Mouse (Mus musculus): ENCODE results near the gene Nhp2. TPM values are rescaled to one million over a fixed set of nuclear protein-coding genes. Genes with fewer than 3 reads are reported as not detected.

Gene Nhp2
- total and polyA plus RNA-seq, 3 experiments, result 649 to 6,489 (median 739) TPM

GRCm38 (mm10) chr11:51579024-51579423, 40.5 kb upstream of the Nhp2 start:
- Histone ChIP-seq H3K36me3 (ENCODE audit: control insufficient read depth in 1 of 2, insufficient read depth in 2 of 2, low read length in 2 of 2) (peaks cover 0 to 2% of the 10 kb centered on the region in 2 experiments; a peak in 1 of 4 replicates), H3K27ac (ENCODE audit: control insufficient read depth, low read depth, low read length) (no peak overlapping the region), H3K27me3 (ENCODE audit: control insufficient read depth in 1 of 2, insufficient read depth in 2 of 2, low read length in 2 of 2) (no peaks in the 10 kb centered on the region), H3K4me3 (ENCODE audit: control insufficient read depth in 1 of 2, insufficient read depth in 1 of 2, low read depth in 2 of 2, low read length in 2 of 2) (no peak overlapping the region), H3K79me2 (ENCODE audit: control insufficient read depth, insufficient read depth, low read length, poor library complexity) (no peaks in the 10 kb centered on the region; the same call in 1 of the 2 replicates), H3K9ac (ENCODE audit: control insufficient read depth, low read depth, low read length, poor library complexity, severe bottlenecking) (no peak overlapping the region), H3K9me3 (replicated peaks; ENCODE audit: insufficient read depth, low read length) (no peaks in the 10 kb centered on the region), H3K4me1 (ENCODE audit: control insufficient read depth in 1 of 2, insufficient read depth in 2 of 2, low read length in 2 of 2) (peaks cover 0 to 3% of the 10 kb centered on the region in 2 experiments; a peak in 1 of 4 replicates)
- no peak for DNase-seq (ENCODE audit: low read depth, low spot score)
- TF ChIP-seq ETS1 (IDR thresholded peaks at IDR 0.05; ENCODE audit: low read depth, low read length), result no peak
- no peak for TF ChIP-seq TCF12 (IDR thresholded peaks at IDR 0.05; ENCODE audit: low read depth, low read length)

DNA sequence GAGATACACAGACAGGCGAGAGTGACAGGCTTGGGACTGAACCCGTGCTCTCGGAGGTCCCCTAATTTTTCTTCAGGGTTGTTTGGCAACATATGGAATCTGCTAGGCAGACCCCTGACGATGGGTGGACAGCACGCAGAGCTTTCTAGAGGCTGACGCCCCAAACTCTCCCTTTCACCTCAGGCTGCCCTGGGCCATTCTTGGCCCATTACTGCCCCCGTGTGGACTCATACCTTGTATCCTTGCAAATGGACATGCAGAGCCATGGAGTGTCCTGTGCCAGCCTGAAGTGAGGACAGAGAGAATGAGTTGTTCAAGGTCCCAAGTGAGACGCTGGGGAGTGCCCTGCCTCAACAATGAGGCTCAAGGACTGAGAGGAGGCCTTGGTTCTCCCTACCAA, 36.8 kb upstream of the Nhp2 start:
- DNase-seq (ENCODE audit: low read depth, low spot score), result peak; percentile 83
- Histone ChIP-seq H3K36me3 (ENCODE audit: control insufficient read depth in 1 of 2, insufficient read depth in 2 of 2, low read length in 2 of 2) (peaks cover 5 to 6% of the 10 kb centered on the region in 2 experiments), H3K4me3 (ENCODE audit: control insufficient read depth in 1 of 2, insufficient read depth in 1 of 2, low read depth in 2 of 2, low read length in 2 of 2) (no peak overlapping the region), H3K9ac (ENCODE audit: control insufficient read depth, low read depth, low read length, poor library complexity, severe bottlenecking) (no peak overlapping the region), H3K79me2 (ENCODE audit: control insufficient read depth, insufficient read depth, low read length, poor library complexity) (peaks cover 21% of the 10 kb centered on the region), H3K27me3 (ENCODE audit: control insufficient read depth in 1 of 2, insufficient read depth in 2 of 2, low read length in 2 of 2) (no peaks in the 10 kb centered on the region), H3K9me3 (replicated peaks; ENCODE audit: insufficient read depth, low read length) (no peaks in the 10 kb centered on the region), H3K4me1 (ENCODE audit: control insufficient read depth in 1 of 2, insufficient read depth in 2 of 2, low read length in 2 of 2) (peaks cover 0 to 3% of the 10 kb centered on the region in 2 experiments; a peak in 2 of 4 replicates), H3K27ac (ENCODE audit: control insufficient read depth, low read depth, low read length) (no peak overlapping the region)
- no peak for TF ChIP-seq E2F4 (IDR thresholded peaks at IDR 0.05; ENCODE audit: borderline replicate concordance, low read depth, low read length)
- no peak for TF ChIP-seq TCF12 (IDR thresholded peaks at IDR 0.05; ENCODE audit: low read depth, low read length)
- peak; percentile 84 for TF ChIP-seq RAD21 (IDR thresholded peaks at IDR 0.05; ENCODE audit: low read depth, low read length)
- no peak for TF ChIP-seq GATA1 (IDR thresholded peaks at IDR 0.05; ENCODE audit: low read depth, low read length)
- TF ChIP-seq UBTF (IDR thresholded peaks at IDR 0.05; ENCODE audit: borderline replicate concordance, insufficient read depth, low read depth, low read length), result no peak
- no peak for TF ChIP-seq TAL1 (IDR thresholded peaks at IDR 0.05; ENCODE audit: low read length)
- no peak for TF ChIP-seq HCFC1 (IDR thresholded peaks at IDR 0.05; ENCODE audit: low read depth, low read length)
- TF ChIP-seq POLR2A (IDR thresholded peaks at IDR 0.05; ENCODE audit: control insufficient read depth in 1 of 2, insufficient read depth in 1 of 2, low read depth in 1 of 2, low read length in 2 of 2, poor library complexity in 1 of 2), result no peak
- TF ChIP-seq EP300 (IDR thresholded peaks at IDR 0.05; ENCODE audit: low read depth in 1 of 2, low read length in 2 of 2), result no peak
- TF ChIP-seq JUND (IDR thresholded peaks at IDR 0.05; ENCODE audit: low read depth, low read length), result no peak
- no peak for TF ChIP-seq ZMIZ1 (IDR thresholded peaks at IDR 0.05; ENCODE audit: low read depth, low read length)
- no peak for TF ChIP-seq TBP (IDR thresholded peaks at IDR 0.05; ENCODE audit: low read depth, low read length)
- TF ChIP-seq ZNF384 (IDR thresholded peaks at IDR 0.05; ENCODE audit: low read depth, low read length), result no peak
- TF ChIP-seq ZC3H11A (IDR thresholded peaks at IDR 0.05; ENCODE audit: low read depth, low read length), result peak; percentile 67; the same call in 1 of the 2 replicates
- TF ChIP-seq ELF1 (IDR thresholded peaks at IDR 0.05; ENCODE audit: low read depth, low read length), result no peak
- no peak for TF ChIP-seq RCOR1 (IDR thresholded peaks at IDR 0.05; ENCODE audit: low read depth, low read length)
- TF ChIP-seq ETS1 (IDR thresholded peaks at IDR 0.05; ENCODE audit: low read depth, low read length), result no peak
- no peak for TF ChIP-seq MXI1 (IDR thresholded peaks at IDR 0.05; ENCODE audit: low read depth, low read length)
- TF ChIP-seq POLR2AphosphoS5 (IDR thresholded peaks at IDR 0.05; ENCODE audit: borderline replicate concordance, low read depth, low read length), result no peak
- no peak for TF ChIP-seq MYC (IDR thresholded peaks at IDR 0.05; ENCODE audit: low read depth, low read length)
- no peak for TF ChIP-seq ZKSCAN1 (IDR thresholded peaks at IDR 0.05; ENCODE audit: low read depth, low read length)
- TF ChIP-seq MAX (IDR thresholded peaks at IDR 0.05; ENCODE audit: low read length), result no peak
- peak; percentile 54 for TF ChIP-seq SIN3A (IDR thresholded peaks at IDR 0.05; ENCODE audit: low read length)
- no peak for TF ChIP-seq NELFE (IDR thresholded peaks at IDR 0.05; ENCODE audit: low read depth, low read length)
- no peak for TF ChIP-seq GABPA (IDR thresholded peaks at IDR 0.05; ENCODE audit: low read depth, low read length)
- TF ChIP-seq SMC3 (IDR thresholded peaks at IDR 0.05; ENCODE audit: low read depth, low read length), result peak; percentile 83
- TF ChIP-seq CHD2 (IDR thresholded peaks at IDR 0.05; ENCODE audit: low read length), result no peak
- TF ChIP-seq MAFK (IDR thresholded peaks at IDR 0.05; ENCODE audit: borderline replicate concordance, low read depth, low read length), result no peak
- TF ChIP-seq CTCF (IDR thresholded peaks at IDR 0.05 in 2 of 3, conservative IDR thresholded peaks at IDR 0.05 in 1 of 3; ENCODE audit: control insufficient read depth in 1 of 3, insufficient read depth in 1 of 3, low read depth in 2 of 3, low read length in 3 of 3, poor library complexity in 1 of 3, severe bottlenecking in 1 of 3), result peak; percentile 62 to 93 (median 80); a peak in 5 of 6 replicates
- TF ChIP-seq KAT2A (conservative IDR thresholded peaks at IDR 0.05; ENCODE audit: low read depth, low read length), result no peak
- TF ChIP-seq MYB (IDR thresholded peaks at IDR 0.05; ENCODE audit: low read depth, low read length), result no peak
- TF ChIP-seq BHLHE40 (IDR thresholded peaks at IDR 0.05; ENCODE audit: borderline replicate concordance, low read depth, low read length), result 0 out of 2 replicates have a peak, but pooled peaks have one; percentile 47
- no peak for TF ChIP-seq MAZ (IDR thresholded peaks at IDR 0.05; ENCODE audit: low read depth, low read length)

Data from MEL (cell line).